Mouse (Mus musculus) hematopoietic stem cell, adult 5-6 weeks (primary cell): Measurements from ENCODE around the gene Metap1. TPM values are rescaled to one million over a fixed set of nuclear protein-coding genes. Genes with fewer than 3 reads are reported as not detected.

ENCODE experiments used
- ATAC-seq, 2 experiments: fragments of 125-278 bp in 1 of 2; replicated peaks in 1 of 2; 2 replicates each; pipeline ENCODE4 v1.8.0; 2016 to 2017; ENCODE audit warnings: inconsistent platforms in 2 of 2, mild to moderate bottlenecking in 2 of 2, moderate number of reproducible peaks in 2 of 2, low read depth in 1 of 2, moderate TSS enrichment in 1 of 2; ENCODE audit not compliant: low FRiP score in 2 of 2, poor library complexity in 2 of 2, severe bottlenecking in 2 of 2, insufficient read depth in 1 of 2, low TSS enrichment in 1 of 2
- total RNA-seq: library from RNA; stranded (forward); fragments of 172-1452, 232-1000 nt; gene quantifications from 2 replicates; pipeline ENCODE4 v1.2.3, GENCODE M21; 2017

The Metap1 gene
- total RNA-seq, 1 experiment from 2014 or later, result 63.5 TPM

DNA sequence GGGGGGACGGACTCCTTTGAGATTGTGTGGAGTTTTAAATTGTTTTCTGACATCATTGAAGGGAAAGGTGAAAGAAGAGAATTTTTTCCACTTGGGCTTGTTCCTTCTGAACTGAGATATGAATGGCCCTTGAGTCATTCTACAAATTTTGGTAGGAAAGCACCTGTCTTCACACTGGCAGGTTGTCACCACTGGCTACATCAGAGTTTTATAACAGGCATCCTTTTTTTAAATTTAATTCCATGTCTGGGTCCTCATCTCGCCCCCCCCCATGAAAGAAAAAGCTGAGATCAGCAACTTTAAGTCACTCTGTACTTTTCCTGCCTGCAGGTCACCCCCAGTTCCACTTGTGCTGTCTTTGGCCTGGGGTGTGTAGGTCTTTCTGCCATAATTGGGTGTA lies 65.7 kb downstream of the Metap1 start:
- ATAC-seq, result no peak

GRCm38 (mm10) chr3:138420385-138420784 lies 68.9 kb downstream of the Metap1 start:
- no peak for ATAC-seq

DNA sequence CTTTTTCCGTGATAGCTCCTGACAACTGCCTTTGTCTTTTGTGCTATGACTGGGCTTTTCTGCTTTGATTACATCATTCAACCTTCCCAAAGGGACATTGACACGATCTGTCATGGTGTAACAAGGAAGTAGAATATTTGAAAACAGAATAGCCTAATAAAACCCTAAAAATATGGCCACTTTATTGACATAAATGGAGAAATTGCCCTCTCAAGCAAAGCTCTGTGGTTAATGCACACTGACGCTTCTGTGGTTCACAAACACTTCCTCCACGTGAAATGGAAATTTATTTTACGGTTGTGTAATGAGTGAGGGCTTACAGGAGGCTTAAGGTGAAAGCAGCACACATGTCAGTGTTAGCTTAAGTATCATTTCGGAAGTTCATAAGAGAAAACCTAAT lies 69.9 kb downstream of the Metap1 start:
- ATAC-seq, result peak; percentile 97

GRCm38 (mm10) chr3:138415121-138415690 lies 74.1 kb downstream of the Metap1 start, which contains the start of gene Adh4:
Adh4 (plus strand) TSS chr3:138415466.
- no peak for ATAC-seq

DNA sequence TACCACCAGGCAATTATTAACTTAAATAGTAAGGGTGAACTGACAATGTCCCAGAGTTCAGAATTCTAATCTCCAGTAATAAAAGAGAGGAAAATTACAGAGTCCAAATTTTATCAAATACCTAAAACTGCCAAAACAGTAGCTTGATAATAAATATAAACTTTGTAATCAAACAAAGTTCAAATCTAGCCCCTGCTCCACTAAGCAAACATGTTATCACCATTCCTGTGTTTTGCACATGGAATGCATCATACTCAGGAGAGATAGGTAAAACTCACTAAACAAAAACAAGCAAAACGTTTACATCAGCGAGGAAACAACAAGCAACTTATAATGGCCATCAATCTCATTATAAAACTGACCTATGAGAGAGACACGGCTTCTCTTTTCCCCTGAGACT lies 79.1 kb downstream of the Metap1 start:
- ATAC-seq, result no peak

GRCm38 (mm10) chr3:138409585-138409984 lies 79.7 kb downstream of the Metap1 start:
- ATAC-seq, result no peak

Other genes with a start within 250 kb of the Metap1 start
- not detected in 2 replicates for gene Adh1, start 228.5 kb downstream of the Metap1 start, total RNA-seq
- not detected in 2 replicates for gene Adh6a, start 176.2 kb downstream of the Metap1 start, total RNA-seq
- not detected in 2 replicates for gene Adh6b, start 147.7 kb downstream of the Metap1 start, total RNA-seq
- gene Adh4, start 74.0 kb downstream of the Metap1 start, total RNA-seq, result not detected in 2 replicates
- 136 and 163 TPM in 2 replicates for gene Adh5, start 46.4 kb downstream of the Metap1 start, total RNA-seq
- gene Eif4e, start 36.7 kb upstream of the Metap1 start, total RNA-seq, result 161 and 198 TPM in 2 replicates